Mouse (Mus musculus): Measurements from ENCODE around the gene S100a5.

The S100a5 gene

DNA sequence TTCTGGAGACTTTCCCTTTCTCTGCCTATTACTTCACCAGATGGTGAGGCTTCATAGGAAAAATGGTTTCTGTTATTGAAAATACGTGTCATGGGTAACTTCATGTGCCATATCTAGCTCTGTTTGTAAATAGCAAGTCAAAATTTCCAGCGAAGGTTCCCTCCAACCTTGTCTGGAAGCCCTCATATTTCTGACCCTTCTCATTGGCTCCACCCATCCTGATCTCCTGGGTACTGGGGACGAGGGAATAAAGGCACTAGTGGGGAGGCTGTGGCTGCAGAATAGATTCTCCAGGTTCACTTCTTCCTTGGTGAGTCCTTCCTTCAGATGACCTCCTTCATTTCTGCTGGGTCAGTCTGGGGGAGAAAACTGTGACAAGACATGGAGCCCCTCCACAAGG is at the start of gene S100a5:
Gene S100a5 (plus strand): TSS at position 301 of the 400 bp plus-strand sequence.
- in situ Hi-C loops (cut with MboI, MseI), result no loop called here

DNA sequence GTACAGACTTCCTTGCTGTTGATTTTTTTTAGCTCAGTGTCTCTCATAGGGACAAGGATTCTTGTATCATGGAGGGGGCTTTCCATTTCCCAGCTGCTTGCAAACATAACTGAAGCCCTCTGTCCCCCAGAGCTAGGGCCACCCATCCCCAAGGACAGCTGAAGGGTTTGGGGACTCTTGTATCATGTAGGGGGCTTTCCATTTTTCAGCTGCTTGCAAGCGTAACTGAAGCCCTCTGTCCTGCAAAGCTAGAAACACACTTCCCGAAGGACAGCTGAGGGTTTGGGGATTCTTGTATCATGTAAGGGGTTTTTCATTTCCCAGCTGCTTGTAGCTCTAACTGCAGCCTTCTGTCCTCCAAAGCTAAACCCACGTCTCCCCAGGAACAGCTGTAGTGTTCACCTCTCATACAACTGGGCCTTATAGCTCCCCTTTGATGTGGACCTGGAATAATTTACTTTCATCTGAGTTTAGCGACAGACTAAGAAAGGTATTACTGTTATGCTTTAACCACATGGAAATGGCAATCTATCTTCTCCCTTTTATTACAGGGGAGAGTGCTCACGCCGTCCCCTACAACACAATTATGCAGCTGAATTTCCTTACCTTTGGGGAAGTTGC is 48.2 kb upstream of the S100a5 start, which contains the start of gene S100a3:
Gene S100a3 (plus strand): TSS at position 571 of the 621 bp plus-strand sequence.
- in situ Hi-C loops (cut with MboI, MseI), result no loop called here

DNA sequence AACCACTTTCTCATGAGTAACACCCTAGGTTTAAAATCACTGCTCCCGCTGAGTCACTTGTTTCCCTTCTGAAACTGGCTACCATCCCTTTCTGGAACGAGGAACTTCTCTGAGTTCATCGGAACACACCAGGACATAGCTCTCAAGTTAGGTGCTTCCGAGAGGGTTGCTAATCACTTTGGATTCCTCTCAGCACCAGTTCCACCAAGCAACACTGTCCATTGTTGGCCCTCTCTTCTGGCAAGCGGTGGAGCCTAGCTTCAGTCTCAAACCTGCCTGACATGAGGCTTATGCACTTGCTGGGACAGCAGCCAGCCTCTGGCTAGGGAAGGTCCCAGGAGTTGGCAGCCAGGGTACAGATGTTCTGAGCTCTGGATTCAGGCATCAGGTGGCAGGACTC is 33.6 kb upstream of the S100a5 start:
- in situ Hi-C loops (cut with MboI, MseI), result no loop called here

DNA sequence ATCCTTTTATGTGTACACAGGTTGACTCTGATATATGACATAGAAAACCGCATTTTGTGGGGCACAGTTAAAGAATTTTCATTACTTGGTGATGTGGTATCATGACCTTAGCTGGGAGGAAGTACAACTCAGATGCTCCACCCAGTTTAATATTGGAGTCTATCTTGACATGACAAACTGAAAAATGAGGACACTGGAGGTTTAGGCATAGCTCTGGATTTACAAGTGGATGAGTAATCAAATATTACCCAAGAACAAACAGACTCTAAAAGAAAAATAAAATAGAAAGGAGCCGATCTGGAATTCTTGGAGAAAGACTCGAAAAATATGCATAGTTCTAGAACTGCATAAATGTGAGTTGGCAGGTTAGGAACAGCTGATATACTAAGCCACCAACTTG is 33.0 kb upstream of the S100a5 start:
- in situ Hi-C loops (cut with MboI, MseI), result no loop called here

DNA sequence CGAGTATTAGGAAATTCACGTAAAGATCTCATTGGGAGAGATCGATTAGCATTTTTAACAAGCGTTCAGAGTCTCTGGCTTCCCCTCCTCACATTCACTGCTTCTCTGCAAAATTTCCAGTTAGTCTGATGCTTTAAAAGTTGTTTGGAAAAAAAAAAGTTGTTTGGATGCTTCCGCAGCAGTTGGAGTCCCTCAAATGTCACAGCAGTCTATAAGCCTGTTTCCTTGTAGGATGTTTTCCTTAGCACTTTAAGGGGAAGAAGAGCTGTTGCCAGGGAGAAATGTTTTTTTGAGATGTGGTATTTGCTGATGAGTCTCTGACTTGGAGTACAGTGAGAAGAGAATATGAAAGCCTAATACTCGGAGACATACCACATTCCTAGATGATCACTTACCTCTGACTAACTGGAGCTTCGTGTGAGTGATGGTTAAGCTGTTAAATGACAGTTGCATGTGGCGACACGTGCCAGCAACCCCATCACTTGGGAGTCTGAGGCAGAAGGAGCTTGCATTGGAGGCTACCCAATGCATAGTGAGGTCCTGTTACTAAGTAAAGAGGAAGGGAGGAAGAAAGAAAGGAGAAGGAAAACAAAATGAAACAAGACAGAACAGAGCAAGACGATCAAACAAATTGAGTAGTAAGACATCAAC is 31.8 kb upstream of the S100a5 start:
- in situ Hi-C loops (cut with MboI, MseI), result no loop called here

DNA sequence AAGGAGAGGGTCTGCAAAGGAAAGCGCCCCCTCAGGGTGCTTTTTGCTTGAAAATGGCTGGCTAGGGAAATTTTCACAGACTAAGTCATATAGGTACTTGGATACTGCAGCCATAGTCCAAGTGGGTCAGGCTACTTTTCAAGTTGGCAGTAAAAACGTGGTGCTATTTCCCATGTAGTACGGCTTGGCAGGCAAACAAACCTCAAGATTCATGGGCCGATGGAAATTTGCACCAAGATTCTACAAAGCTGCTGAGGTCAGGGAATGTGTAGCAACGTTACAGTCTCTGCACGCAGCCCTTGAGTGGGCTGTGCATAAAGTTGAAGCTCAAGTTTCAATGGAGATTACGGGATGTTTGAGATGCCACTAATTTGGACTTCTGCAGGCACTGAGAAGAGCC is 28.9 kb upstream of the S100a5 start:
- in situ Hi-C loops (cut with MboI, MseI), result no loop called here

DNA sequence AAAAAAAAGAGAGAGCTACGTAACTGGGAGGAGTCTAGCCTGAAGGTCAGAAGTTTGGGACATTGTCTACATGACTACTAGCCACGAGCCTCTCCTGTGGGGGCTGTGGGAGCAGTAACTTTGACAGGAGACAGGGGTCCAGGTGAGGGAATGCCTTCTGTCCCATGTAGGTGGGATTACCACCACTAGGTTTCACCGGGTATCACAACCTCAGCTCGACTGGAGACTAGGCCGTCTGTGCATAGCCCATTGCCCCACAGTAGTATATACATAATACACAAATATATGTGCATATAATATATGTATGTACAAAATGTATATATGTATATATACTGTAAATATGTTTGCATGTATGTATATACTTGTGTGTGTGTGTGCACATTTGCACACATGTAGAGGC is 27.2 kb upstream of the S100a5 start:
- in situ Hi-C loops (cut with MboI, MseI), result loop anchor here (5.0 kb wide), 1 partner anchor 36 kb away; no protein-coding TSS in a partner anchor

DNA sequence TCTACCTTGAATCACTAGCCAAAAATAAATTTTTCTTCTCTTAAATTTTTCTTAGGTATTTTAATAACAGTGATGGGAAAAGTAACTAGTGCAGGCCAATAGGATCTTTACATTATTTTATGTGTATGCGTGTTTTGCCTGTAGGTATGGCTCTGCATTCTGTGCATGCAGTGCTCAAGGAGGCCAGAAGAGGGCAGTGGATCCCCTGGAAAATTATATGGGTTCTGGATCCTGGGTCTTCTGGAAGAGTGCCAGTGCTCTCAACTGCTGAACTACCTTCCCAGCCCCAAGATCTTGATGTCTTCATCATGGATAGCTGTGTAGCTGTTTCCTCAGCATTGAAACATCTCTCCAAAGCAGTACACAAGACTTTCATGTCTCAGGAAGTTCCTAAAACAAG is 26.2 kb upstream of the S100a5 start:
- in situ Hi-C loops (cut with MboI, MseI), result loop anchor here (5.0 kb wide), 1 partner anchor 35 kb away; no protein-coding TSS in a partner anchor

DNA sequence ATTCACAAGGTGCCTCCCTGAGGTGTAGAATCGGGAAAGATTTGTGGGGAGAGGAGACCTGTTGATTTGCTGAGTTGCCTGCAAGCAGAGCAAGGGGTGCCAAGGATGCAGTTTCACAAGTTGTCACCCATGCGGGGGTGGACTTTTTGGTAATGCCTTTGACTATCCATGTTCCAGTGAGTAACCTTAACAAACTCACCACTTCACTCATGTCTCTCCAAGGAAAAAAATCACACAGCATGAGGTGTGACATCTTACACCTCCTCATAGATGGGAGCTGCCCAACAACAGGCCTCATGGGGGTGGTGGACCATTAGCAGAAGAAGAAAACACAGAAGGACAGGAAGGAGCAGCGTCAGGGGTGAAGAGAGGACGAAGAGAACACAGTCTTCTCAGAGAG is 25.8 kb upstream of the S100a5 start:
- in situ Hi-C loops (cut with MboI, MseI), result loop anchor here (5.0 kb wide), 1 partner anchor 35 kb away; no protein-coding TSS in a partner anchor

DNA sequence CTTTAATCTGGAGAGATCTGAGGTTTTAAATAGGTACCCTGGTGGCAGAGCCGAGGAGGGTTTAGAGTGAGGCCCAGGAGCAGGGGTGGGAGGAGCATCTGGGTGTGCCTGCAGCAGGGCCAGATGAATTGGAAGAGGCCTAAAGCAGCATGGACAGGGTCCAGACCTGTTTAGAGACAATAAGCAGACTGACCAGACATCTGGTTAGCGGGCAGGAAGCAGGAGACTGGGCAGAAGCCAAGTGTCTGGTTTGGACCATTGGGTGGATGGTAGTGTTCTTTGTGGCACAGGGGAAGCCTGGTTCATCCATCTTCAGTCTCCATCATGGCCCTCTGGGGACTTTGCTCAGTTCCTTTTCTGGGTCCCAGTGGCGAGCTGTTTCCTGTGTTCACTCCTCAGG is 24.4 kb upstream of the S100a5 start:
- in situ Hi-C loops (cut with MboI, MseI), result loop anchor here (5.0 kb wide), 1 partner anchor 33 kb away; no protein-coding TSS in a partner anchor

DNA sequence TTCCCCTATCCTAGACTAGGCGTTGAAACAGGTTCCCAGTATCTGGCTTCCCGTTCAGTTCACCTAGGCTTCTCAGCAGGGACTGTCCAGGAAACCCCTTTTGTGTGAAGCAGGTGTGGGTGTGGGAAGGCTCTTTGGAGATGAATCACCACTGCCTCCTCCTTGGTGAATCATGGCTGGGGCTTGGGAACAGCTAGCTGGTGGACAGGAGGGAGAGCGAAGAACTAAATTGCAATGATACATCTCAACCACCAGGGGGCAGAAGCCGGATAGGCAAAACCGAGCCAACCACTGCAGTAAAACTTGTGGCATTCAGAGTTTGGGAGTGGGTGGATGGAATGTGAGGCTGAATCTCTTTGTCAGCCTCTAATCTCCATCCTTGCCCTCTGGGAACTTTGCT is 22.7 kb upstream of the S100a5 start:
- in situ Hi-C loops (cut with MboI, MseI), result loop anchor here (5.0 kb wide), 1 partner anchor 93 kb away; the partner anchor contains the start of gene Snapin

DNA sequence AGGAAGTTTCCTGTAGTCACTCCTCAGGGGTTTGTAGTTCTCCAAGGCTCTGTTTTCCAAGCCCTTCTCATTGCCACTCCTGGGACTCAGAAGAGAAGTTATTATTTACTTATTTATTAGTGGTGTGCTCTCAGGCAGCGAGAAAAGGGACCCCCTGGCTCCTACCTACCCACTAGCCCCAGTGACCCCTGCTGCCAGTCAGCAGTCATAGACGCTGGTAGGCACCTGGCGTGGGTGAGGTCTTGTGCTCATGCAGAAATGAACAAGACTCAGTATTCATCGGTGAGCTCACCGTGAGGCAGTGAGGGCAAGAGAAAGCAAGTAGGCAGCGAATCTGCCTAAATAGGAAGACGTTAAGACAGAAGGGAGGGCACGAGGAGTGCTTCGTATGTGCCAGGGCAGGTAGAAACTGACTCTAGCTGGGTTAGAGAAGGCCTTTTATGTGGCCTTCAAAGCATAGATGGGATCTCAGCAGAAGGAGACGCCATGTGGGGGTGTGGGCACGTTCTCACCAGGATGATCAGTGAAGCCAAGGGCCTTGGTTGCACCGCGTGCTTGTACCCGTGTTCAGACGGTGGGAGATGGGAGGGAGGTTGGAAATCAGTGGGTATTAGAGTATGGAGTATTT is 22.2 kb upstream of the S100a5 start:
- in situ Hi-C loops (cut with MboI, MseI), result loop anchor here (5.0 kb wide), 1 partner anchor 94 kb away; the partner anchor contains the start of gene Snapin

DNA sequence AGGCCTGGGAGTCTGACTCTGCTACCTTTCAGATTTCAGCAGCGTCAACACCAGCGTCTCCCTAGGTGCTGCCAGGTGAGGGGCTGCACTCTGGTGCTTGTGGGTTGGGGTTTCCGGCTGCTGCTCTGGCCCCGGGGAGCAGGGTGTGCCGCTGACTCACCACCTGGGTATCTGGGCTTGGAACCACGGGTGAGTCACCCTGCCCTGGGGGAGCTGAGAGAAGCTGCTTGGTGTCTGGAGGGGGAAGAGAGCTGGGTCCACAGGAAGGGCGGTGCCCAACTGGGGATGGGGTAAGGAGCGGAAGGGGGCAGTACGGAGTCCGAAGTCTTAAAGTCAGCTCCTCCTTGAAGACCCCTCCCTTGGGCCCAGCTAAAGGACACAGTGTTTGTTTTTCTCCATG is 21.4 kb upstream of the S100a5 start:
- in situ Hi-C loops (cut with MboI, MseI), result loop anchor here (5.0 kb wide), 1 partner anchor 95 kb away; the partner anchor contains the start of gene Snapin

DNA sequence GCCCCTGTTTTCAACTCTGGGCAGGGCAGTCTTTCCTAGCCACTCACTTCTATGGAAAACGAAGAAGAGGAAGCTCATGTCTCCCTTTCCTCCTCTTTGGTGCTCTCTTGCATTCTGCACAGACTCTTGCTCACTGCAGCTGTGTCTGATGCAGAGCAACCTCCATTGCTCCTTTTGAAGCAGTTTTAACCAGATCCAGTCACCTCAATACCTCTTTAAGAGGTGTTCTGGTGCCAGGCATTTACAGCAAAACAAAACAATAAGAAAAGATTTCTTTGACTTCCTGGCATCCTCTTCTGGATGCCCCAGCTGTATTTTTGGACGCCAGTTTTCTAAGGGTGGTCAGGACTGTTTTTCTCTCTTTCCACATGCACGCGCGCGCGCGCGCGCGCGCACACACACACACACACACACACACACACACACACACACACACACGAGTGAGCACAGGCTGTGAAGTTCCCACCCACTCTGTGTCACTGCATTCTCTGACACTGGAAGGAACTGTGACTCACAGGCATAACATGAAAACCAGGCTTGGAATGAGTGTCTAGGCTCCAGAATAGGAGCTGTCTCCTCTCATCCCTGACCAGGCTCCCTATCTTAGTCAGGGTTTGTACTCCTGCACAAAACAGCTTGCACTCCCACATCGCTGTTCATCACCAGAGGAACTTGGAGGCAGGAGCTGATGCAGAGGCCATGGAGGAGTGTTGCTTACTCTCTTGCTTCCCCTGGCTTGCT is 20.8 kb upstream of the S100a5 start:
- in situ Hi-C loops (cut with MboI, MseI), result loop anchor here (5.0 kb wide), 1 partner anchor 95 kb away; the partner anchor contains the start of gene Snapin

DNA sequence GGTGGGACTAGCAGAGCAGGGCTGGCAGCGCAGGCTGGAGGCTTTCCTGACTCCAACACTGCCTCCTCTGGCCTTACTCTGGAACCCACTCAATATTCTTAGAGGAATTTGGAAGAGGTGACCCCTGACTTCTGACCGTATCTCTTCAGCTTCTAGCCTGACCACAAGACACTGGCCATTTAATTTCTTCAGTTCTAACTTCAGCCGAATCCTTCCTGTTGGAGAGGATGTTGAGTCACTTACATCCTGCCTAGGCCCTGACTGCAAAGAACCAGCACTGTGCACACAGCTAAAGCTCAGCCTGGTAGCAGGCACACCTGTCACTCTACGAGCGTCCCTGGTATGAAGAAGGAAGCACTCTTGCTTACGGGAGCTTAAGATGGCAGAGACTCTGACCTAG is 18.9 kb upstream of the S100a5 start:
- in situ Hi-C loops (cut with MboI, MseI), result loop anchor here (5.0 kb wide), 1 partner anchor 97 kb away; the partner anchor contains the start of gene Snapin

DNA sequence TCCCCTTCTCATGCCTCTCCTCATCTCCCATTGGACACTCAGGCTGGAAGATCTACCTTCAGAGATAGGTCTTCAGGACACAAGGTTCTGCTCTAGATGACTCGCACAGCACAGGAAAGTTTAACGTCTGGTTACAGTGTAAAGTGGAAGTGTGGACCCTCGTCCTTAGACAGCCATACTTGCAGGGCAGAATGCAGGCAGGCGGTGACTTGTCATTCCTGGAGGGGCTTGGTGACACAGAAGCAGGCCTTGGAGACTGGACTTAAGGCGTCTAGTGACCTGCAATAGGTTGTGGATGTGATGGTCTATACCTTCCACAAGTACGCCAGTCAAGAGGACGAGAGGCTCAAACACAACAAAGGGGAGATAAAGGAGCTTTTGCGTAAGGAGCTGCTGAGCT is 18.4 kb upstream of the S100a5 start, which contains the start of gene S100a2:
Gene S100a2 (plus strand): TSS at position 301 of the 400 bp plus-strand sequence.
- in situ Hi-C loops (cut with MboI, MseI), result loop anchor here (5.0 to 10.0 kb wide), 2 partner anchors 98 to 295 kb away; partner anchors contain the start of genes Gatad2b and Snapin

DNA sequence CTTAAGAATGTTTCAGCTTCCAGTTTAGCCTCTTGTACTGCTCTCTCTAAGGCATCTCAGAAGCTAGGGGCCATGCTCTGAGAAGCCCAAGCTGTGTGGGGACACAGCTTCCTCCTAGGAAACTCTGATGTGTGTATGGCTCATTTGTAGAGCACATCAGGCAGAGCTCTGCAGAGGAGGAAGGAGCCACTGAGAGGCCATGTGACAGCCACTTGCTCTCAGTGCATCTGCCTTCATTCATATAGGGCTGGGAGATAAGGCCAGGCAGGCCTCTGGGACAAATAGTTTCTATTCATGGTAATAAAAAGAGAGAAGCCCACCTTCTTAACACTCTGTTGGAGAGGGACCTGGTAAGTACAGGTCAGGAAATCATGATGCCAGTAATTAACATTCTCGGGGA is 13.9 kb upstream of the S100a5 start:
- in situ Hi-C loops (cut with MboI, MseI), result loop anchor here (10.0 kb wide), 1 partner anchor 300 kb away; the partner anchor contains the start of gene Gatad2b

DNA sequence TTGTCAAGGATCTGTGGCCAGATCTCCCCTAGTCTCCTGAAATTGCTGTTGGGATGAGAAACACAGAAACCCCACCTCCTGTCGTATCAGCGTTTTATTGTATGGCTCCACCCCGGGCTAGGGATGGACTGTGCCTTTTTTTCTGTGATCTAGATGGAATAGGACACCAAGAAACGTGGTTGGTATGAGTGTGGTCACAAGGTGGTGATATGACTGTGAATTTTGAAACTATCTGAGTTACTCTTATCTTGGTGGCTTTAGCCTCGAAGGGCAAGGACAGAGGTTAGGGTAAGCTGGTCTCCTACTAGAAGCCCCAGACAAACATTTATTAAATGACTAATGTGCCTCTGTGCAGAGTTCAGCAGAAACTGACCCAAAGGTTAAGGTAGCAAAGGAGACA is 12.8 kb upstream of the S100a5 start:
- in situ Hi-C loops (cut with MboI, MseI), result loop anchor here (10.0 kb wide), 1 partner anchor 301 kb away; the partner anchor contains the start of gene Gatad2b

DNA sequence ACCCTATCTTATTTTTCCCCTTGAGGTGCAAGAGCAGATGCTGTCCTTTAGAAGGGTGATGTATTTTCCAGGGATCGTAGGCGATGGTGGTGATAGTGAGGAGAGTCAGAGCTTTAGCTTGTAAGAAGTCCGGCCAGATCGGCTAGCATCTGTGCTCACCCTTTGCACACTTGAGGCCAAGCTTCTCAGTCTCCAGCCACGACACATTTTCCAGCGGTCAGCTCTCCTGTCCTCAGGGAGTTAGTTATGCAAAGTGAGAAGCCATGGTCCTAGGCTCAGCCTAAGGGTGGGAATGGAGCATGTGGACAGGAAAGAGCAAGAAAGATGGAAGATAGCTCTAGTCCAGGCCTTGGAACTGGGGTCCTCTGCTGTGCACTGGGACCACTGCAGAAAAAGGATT is 11.5 kb upstream of the S100a5 start:
- in situ Hi-C loops (cut with MboI, MseI), result loop anchor here (10.0 kb wide), 1 partner anchor 302 kb away; the partner anchor contains the start of gene Gatad2b

DNA sequence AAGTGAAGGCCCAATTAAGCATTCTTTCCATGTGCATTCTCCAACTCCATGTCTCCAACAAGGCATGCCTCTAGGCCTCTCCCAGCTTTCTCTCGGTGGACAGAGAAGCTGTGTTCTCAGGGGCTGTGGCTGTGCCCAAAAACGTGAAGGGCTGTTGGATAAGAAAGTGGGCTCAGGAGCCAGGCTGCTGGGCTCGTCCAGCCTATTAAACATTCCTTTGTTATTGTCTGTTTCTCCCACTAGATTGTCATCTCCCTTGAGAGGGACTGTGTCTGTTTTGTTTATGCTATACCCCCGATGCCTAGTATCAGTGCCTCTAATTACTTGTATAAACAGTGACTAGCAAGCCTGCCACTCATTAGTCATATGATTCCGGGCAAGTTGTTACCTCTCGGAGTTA is 10.6 kb upstream of the S100a5 start:
- in situ Hi-C loops (cut with MboI, MseI), result loop anchor here (10.0 kb wide), 1 partner anchor 303 kb away; the partner anchor contains the start of gene Gatad2b

DNA sequence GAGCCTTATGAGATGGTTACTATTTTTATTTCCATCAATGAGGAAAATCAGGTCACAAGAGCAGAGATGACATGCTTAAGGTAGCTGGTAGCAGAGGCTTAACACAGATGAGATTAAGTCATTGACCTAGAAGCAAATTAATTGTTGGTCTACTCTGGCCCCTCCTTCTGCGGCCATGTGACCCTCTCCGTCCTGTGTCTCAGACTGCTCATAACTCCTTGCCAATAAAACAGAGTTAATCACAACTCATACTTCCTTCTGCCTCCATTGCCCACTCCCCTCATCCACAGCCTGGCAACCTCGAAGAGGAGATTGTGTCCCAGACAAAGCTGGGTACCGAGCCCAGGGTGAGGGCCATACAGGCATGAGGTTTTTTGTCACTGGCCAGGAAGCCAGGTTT is 10.1 kb upstream of the S100a5 start:
- in situ Hi-C loops (cut with MboI, MseI), result loop anchor here (10.0 kb wide), 1 partner anchor 303 kb away; the partner anchor contains the start of gene Gatad2b

All from regulatory T cell (primary cell).